Mouse (Mus musculus): ENCODE measurements around the gene Echdc3. TPM values are rescaled to one million over a fixed set of nuclear protein-coding genes. Genes with fewer than 3 reads are reported as not detected.
A peak's percentile ranks its signal among the peaks of the same experiment; 100 is the strongest.

Gene Echdc3
- total RNA-seq, 2 experiments from 2014 or later = 0.67 to 0.97 TPM

- DNase-seq (ENCODE audit: low spot score in 2 of 2) = peak in 1 of 2 experiments; percentile 27
These were observed 13.7 kb upstream of the Echdc3 start for GRCm38 (mm10) chr2:6226361-6227058.

- DNase-seq (ENCODE audit: low spot score in 2 of 2) = peak; percentile 82 to 85
These were observed 7.4 kb upstream of the Echdc3 start for GRCm38 (mm10) chr2:6220141-6220805.

- DNase-seq (ENCODE audit: low spot score in 2 of 2) = no peak
These were observed 508 bp downstream of the Echdc3 start for GRCm38 (mm10) chr2:6212327-6212723.

- no peak for DNase-seq (ENCODE audit: low spot score in 2 of 2)
These were observed 2.0 kb downstream of the Echdc3 start for GRCm38 (mm10) chr2:6210840-6211239.

GRCm38 (mm10) chr2:6209746-6210145 is 3.1 kb downstream of the Echdc3 start:
- no peak for DNase-seq (ENCODE audit: low spot score in 2 of 2)

- peak in 1 of 2 experiments; percentile 71 for DNase-seq (ENCODE audit: low spot score in 2 of 2)
These were observed 3.7 kb downstream of the Echdc3 start for GRCm38 (mm10) chr2:6209116-6209515.

GRCm38 (mm10) chr2:6207736-6208135 is 5.1 kb downstream of the Echdc3 start:
- DNase-seq (ENCODE audit: low spot score in 2 of 2) = no peak

GRCm38 (mm10) chr2:6196363-6196973 is 16.4 kb downstream of the Echdc3 start:
- DNase-seq (ENCODE audit: low spot score in 2 of 2) = no peak

GRCm38 (mm10) chr2:6195468-6196239 is 17.2 kb downstream of the Echdc3 start:
- no peak for DNase-seq (ENCODE audit: low spot score in 2 of 2)

GRCm38 (mm10) chr2:6194497-6194896 is 18.3 kb downstream of the Echdc3 start:
- no peak for DNase-seq (ENCODE audit: low spot score in 2 of 2)

- DNase-seq (ENCODE audit: low spot score in 2 of 2) = no peak
These were observed 19.3 kb downstream of the Echdc3 start for GRCm38 (mm10) chr2:6193591-6193973.

- DNase-seq (ENCODE audit: low spot score in 2 of 2) = peak; percentile 52 to 83
These were observed 19.8 kb downstream of the Echdc3 start for GRCm38 (mm10) chr2:6192820-6193590.

GRCm38 (mm10) chr2:6190036-6190435 is 22.8 kb downstream of the Echdc3 start:
- DNase-seq (ENCODE audit: low spot score in 2 of 2) = no peak

GRCm38 (mm10) chr2:6189675-6189998 is 23.2 kb downstream of the Echdc3 start:
- DNase-seq (ENCODE audit: low spot score in 2 of 2) = no peak

GRCm38 (mm10) chr2:6188891-6189674 is 23.8 kb downstream of the Echdc3 start:
- DNase-seq (ENCODE audit: low spot score in 2 of 2) = no peak

GRCm38 (mm10) chr2:6187418-6187817 is 25.4 kb downstream of the Echdc3 start:
- no peak for DNase-seq (ENCODE audit: low spot score in 2 of 2)

- DNase-seq (ENCODE audit: low spot score in 2 of 2) = no peak
These were observed 25.9 kb downstream of the Echdc3 start for GRCm38 (mm10) chr2:6186913-6187312.

GRCm38 (mm10) chr2:6179749-6180117 is 33.1 kb downstream of the Echdc3 start:
- no peak for DNase-seq (ENCODE audit: low spot score in 2 of 2)

- no peak for DNase-seq (ENCODE audit: low spot score in 2 of 2)
These were observed 33.7 kb downstream of the Echdc3 start for GRCm38 (mm10) chr2:6178901-6179748.
